Mouse (Mus musculus): Measurements from ENCODE around the gene Snai1.

The Snai1 gene

DNA sequence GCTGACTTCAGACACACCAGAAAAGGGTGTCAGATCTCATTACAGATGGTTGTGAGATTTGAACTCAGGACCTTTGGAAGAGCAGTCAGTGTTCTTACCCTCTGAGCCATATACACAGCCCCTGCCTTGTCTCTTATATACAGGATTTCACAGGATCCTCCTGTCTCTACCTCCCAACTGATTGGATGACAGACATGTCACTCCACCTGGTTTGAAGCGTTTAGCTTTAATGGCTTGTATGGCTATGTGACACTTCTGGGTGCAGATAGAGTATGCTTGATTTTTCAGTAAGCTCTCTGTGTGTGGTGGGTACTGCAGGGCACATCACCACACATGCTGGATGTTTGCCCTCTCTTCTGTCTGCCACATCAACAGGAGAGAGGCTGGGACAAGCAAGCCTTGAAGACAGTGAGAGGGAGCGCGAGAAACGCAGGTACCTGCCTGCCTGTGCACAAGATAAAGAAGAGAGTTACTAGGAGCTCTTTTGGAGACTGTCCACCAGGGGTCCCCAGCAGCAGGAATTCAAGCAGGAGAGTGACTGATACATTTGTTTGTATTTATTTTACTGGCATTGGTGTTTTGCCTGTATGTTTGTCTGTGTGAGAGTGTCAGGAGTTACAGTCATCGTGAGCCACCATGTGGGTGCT lies 18.3 kb upstream of the Snai1 start:
- peak; percentile 20 to 40 for DNase-seq

DNA sequence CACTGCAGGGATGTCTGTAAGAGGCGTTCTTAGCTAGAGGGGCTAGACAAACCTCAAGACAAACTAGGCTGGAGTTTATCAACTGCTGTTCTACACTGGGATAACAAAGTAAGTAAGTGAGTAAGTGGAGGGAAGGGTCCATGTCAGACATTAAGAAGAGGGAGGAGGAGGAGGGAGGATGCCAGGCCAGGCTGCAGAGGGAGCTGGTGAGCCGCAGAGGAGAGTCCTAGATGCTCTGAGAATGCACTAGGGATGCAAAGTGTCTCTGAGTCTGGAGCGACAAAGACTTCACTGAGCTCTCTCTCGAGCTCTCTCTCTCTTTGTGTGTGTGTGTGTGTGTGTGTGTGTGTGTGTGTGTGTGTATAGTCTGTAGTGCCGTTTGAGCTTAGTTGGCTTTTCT lies 9.7 kb upstream of the Snai1 start:
- peak; percentile 62 to 65 for DNase-seq

DNA sequence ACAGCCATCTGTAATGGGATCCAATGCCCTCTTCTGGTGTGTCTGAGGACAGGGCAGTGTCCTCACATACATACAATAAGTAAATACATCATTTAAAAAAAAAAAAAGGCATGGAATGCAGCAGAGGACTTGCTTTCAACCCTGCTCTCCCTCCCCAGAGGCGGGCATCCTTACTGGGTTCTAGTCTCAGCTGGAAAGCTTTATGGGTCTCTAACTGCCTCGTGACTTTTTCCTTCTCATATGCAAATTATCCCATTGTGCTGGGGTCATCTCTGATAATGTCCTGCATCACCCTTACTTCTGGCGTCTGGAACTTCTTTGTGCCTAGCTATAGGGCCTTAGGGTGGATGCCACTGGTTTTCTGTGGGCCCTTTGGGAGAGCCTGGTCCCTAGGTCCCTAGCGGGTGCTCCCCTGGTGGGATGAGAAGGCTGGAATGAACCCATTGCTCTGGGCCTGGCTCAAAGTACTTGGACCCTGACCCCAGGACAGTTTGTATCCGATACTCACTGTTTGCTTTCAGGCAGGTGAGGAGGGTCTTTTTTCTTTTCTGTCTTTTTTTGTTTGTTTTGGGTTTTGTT lies 8.0 kb upstream of the Snai1 start:
- DNase-seq, result no peak

DNA sequence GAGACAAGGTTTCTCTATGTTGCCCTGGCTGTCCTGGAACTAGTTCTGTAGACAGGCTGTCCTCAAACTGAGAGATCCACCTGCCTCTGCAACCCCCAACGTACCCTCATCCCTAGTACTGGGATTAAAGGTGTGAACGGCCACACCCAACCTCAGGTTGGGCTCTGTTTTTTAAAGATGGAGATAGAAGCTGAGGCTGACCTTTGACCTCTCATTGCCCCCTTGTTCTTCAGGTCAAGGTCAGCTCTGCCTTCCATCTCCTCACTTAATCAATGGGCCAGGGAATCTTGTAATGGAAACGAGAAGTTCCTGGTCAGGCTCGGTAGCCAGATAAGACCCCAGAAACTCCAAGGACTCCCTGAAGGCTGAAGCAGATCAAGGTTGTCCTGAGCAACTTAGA lies 7.5 kb upstream of the Snai1 start:
- no peak for DNase-seq

DNA sequence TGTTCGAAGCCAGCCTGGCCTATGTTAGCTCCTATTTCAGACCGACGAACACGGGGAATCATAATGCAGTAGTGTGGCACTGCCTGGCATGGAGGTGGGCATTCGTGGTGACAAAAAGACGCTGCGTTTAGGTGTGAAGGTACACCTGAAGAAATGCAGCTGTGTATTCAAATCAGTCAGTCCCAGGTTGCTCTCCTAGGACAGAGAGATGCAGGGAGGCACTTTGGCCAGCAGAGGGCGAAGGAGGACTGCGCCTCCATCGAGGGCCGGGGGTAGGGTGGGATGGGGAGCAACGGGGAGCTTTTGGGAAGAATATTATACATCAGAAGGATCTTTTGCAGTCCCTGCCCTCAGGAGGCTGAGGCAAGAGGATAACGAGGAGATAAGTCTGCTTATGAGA lies 5.9 kb upstream of the Snai1 start:
- DNase-seq, result peak; percentile 80 to 81

DNA sequence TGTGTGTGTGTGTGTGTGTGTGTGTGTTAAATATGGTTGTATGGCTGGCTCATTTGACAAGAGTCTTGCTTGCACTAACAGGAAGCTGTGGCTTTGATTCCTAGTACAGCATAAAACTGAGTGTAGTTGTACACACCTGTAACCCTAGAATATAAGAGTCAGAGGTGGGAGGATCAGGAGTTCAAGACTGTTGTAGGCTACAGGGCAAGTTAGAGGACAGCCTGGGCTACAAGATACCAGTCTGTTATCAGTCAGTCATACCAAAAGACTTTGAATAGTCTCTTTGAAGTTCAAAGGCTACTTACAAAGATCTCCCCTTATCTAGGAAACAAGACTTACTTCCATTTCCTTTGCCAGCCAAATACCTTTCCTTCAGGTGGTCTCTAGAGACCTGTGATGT lies 4.1 kb upstream of the Snai1 start:
- no peak for DNase-seq

DNA sequence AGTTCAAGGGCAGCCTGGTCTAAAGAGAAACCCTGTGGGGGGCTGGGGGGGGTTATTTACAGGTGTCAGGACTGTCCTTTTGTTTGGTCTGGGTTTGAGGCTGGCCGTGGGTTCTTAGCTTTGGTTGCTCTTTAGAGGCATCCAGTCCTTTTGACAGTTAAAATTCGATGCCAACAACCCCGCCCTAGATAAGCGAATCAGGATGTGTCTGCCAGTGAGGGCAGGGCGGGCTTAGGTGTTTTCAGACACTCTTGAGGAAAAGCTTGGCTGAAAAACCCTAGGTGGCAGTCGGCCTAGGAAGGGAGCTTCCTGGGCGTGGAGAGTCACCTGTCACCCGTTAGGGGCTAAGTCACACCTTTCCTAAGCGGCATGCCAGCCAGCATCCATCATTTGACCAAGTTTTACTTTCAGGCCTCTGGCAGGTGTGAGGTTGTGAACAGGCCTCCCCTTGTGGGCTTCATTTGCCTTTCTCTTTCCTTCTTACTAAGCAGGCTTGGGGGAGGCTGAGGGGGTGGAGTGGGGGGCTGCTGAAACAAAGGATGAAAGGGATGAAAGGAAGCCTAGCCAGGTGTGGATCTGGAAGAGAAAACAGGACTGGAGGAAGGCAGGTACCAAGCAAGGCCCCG lies 1.6 kb upstream of the Snai1 start:
- no peak for DNase-seq

DNA sequence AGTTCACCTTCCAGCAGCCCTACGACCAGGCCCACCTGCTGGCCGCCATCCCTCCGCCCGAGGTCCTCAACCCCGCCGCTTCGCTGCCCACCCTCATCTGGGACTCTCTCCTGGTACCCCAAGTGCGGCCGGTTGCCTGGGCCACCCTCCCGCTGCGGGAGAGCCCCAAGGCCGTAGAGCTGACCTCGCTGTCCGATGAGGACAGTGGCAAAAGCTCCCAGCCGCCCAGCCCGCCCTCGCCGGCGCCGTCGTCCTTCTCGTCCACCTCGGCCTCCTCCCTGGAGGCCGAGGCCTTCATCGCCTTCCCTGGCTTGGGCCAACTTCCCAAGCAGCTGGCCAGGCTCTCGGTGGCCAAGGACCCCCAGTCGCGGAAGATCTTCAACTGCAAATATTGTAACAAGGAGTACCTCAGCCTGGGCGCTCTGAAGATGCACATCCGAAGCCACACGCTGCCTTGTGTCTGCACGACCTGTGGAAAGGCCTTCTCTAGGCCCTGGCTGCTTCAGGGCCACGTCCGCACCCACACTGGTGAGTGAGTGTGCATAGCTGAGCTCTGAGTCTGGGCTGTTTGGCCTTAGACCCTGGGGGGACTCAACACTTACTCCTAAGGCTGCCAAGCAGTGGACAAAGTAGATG lies 794 bp downstream of the Snai1 start:
- peak; percentile 45 to 56 for DNase-seq

DNA sequence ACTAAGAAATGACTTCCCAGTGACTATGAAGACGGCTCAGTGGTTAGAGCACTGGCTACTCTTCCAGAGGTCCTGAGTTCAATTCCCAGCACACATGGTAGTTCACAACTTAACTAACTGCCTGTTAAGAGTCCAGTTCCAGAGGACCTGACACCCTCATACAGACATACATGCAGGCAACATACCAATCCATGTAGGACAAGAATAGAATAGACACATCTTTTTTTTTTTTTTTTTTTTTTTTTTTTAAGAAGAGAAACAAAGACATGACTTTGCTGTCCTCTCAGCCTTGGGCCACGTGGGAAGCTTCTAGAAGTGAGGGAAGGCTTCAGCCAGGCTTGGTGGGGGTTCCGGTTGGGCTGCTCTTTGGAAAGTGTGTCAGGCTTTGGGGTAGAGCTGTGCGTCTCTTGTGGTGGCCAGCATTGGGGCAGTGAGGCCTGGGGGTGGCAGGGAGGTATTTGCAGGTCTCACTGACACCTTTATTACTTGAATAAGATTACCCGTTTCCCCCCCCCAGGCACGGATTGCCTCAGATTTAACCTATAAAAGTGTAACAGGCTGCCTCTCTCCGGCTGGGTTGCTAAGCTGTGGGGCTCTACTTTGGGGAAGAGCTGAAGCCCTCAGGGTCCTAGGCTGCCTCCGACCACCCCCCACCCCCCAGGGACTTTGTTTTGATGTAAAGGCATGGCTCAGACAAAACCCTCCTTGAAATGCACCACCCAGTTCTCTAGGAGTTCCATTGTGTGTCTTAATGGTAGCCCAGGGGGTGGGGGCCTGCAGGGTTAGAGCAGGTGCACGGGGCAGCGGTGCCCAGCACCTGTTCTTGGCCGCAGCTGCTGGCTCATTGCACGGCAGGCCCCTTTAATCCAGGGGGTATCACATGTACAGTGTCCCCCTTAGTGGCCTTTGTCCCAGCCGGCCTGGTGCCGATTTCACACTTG lies 1.8 kb downstream of the Snai1 start:
- peak; percentile 17 to 50 for DNase-seq

DNA sequence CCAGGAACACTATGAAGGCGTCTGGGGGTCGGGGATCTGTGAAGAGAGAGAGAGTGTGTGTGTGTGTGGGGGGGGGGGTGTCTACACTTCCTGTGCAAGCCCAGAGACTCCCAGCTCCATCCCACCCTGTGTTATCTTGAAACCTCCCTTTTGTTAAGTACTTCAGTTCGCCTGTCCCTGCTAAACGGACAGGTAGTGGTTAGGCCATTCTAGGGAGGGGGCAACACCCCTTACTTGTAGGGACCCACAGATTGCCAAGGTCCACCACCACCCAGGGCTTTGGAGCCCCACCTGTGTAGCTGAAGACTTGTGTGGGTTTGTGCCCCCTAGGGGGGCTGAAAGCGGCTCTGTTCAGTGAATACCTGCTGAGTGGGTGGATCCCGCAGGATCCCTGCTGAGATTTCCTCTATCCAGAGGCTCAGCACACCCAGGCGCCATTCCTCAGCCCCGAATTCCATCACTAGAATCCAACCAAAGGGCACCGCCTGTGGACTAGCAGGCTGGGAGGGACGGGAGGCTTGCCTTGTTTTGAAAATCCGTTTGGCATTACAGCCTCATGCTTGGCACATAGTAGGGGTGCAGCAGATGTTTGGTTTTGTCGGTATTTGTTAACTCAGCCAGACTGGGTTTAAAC lies 2.6 kb downstream of the Snai1 start:
- peak; percentile 27 to 49 for DNase-seq

DNA sequence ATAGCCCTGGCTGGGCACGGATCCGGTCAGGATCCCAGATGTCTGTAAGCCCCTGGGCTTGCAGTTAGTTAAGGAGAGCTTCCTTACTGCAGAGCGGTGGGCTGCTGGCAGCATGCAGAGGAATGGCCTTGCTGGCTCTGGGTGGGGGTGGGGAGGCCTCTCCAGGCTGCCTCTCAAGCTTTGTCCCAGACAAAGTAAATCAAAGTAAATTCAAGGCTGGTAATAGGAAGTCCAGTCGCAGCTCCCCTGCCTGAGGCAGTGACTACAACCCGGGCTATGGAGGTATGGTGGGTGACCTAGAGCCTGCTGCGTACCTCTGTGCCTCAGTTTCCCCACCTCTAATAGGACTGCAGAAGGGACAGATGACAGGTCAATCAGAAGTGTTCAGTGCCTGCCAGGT lies 3.3 kb downstream of the Snai1 start:
- peak; percentile 33 to 35 for DNase-seq

DNA sequence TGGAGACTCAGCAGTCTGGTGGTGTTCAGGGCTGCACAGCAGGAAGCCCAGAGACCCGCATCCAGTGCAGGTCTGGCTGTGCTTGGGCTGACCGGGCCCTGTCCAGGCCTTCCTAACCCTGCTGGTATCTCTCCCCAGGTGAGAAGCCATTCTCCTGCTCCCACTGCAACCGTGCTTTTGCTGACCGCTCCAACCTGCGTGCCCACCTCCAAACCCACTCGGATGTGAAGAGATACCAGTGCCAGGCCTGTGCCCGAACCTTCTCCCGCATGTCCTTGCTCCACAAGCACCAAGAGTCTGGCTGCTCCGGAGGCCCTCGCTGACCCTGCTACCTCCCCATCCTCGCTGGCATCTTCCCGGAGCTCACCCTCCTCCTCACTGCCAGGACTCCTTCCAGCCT lies 3.8 kb downstream of the Snai1 start:
- DNase-seq, result peak in 1 of 2 experiments; percentile 23

DNA sequence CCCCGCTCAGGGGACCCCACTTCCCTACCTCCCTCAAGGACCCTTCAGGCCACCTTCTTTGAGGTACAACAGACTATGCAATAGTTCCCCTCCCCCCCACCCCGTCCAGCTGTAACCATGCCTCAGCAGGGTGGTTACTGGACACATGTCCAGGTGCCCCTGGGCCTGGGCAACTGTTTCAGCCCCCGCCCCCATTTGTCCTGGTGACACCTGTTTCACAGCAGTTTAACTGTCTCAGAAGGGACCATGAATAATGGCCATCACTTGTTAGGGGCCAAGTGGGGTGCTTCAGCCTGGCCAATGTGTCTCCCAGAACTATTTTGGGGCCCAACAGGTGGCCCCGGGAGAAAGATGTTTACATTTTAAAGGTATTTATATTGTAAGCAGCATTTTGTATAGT lies 4.4 kb downstream of the Snai1 start:
- DNase-seq, result no peak

DNA sequence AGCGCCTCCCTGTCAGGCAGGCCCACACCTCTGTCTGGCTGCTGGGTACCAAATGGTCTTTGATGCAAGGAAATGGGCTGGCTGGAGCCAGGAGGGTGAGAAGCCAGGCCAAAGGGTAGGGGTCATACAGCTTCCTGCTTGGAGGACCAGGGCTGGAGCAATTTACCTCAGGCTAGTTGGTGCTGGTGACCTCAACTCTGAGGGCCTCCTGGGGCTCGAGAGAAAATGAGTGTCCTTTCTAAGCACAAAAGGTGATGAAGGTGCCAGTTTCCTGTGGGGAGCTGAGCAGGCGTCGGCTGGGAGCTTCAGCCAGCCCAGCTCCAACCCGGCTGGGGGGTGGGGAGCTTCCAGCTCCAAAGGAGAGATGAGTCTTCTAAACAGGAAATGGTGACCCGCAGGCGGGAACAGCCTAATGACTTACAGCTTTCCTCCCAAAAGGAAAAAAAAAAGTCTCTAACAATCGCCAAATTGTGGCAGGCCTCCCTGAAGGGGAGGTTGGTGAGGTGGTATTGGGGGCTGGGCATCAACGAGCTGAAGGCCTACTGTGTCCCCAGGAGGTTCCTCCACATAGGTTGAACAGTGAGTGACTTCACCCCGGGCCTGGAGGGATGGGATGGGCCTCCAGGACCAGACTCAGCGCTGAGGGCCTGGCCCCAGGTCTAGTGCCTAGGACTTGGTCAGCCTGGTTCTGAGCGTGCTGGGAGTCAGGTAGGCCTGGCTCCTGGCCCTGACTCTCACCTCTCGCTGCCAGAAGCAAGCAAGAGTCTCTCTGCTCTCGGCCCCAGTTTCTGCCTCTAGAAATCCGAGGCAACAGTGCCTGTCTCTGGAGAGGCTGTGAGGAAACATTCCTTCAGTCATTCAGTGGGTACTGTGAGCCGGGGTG lies 5.4 kb downstream of the Snai1 start:
- DNase-seq, result peak; percentile 80 to 88

DNA sequence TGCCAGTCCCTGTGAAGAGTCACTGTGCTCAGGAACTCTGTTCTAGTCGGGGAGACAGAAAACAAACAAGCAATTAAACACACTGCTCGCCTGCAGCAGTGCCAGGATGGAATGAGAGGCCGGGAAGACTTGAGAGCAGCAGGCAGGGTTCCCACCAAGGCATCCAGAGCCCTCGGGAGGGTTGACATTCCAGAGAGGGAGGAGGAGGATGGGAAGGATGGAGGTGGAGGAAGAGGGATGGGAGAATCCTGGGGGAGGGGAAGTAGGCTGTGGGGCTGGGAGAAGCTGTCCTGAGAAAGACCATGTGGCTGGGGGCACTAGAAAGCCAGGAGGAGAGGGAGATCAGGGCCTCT lies 6.0 kb downstream of the Snai1 start:
- peak; percentile 55 to 73 for DNase-seq

DNA sequence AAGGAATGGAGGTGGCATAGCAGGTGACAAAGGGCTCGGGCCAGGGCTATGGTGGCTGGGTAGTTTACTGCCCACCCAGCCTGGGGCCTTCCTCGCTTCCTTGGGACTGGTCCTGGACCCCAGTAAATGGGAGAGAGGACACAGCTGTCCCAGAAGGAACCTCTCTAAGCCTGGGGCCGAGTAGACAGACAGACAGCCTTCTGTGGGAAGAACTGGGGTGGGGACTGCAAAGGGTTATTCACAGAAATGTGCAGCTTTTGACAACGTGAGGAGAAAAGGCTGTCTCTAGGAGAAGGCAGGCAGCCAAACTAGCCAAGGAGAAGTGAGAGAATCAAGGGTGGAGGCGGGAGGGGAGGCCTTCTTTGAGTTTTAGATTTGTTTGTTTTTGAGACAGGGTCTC lies 6.5 kb downstream of the Snai1 start:
- peak; percentile 73 to 78 for DNase-seq

DNA sequence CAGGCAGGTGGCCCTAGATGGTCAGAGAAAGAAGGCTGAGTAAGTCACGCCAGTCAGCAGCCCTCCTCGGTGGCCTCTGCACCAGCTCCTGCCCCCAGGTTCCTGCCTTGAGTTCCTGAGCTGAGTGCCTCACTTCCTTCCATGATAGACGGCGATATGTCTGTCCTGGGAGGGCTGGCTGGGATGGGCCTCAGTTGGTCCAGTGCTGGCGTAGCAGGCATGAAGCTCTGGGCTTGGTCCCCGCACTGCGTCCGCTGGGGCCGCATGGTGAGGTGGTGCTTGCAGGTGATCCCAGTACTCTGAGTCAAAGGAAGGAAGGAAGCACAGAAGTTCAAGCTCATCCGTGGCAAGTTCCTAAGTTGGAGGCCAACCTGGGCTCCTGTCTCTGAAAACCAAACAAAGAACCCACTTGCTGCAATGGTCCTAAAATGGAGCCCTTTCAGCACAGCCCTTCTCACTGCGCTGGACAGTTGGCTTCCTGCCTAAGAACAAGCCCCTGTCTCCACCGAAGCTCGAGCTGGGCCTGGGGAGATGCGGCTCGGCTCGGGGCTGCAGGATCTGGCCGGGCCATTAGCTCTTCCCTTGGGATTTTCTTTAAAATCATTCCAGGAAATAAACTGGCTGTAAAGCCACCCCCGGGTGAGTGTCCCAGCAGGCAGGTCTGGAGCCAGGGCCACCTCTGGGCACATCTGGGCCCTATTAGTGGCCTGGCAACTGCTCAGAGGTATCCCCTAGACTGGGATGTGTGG lies 8.6 kb downstream of the Snai1 start:
- peak; percentile 59 to 67 for DNase-seq

DNA sequence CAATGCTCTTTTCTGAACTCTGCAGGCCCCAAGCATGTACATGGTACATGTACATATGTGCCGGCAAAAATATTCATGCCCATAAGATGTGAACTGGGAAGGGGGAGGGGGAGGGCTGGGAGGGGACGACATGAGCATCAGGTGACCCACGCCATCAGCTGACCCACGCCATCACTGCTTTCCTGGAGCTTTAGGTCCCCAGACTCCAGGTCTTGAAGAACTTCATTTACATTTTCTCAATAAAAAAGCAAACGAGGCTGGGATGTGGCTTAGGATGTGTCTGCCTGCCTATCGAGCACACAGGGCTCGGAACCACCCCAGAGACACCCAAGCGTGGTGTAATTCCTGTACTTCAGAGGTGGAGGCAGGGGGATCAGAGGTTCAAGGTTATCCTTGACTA lies 9.4 kb downstream of the Snai1 start:
- no peak for DNase-seq

DNA sequence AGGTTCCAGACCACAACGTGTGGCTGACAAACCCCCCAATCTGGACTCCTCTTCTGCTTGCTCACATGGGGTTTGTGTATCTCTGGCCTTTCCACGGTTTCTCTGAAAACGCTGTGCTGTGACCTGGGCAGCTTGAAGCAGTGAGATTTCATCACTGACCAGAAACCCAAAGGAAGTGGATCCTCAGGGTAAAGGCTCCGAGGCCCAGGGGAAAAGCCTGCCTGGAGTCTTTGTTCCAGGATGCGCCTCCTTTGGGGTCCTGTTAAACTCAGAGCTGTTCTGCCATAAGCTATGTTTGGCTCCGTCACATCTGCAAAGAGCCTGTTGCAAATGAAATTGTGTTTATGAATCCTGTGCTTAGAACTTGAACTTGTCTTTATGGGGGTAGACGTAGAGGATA lies 11.0 kb downstream of the Snai1 start:
- no peak for DNase-seq

DNA sequence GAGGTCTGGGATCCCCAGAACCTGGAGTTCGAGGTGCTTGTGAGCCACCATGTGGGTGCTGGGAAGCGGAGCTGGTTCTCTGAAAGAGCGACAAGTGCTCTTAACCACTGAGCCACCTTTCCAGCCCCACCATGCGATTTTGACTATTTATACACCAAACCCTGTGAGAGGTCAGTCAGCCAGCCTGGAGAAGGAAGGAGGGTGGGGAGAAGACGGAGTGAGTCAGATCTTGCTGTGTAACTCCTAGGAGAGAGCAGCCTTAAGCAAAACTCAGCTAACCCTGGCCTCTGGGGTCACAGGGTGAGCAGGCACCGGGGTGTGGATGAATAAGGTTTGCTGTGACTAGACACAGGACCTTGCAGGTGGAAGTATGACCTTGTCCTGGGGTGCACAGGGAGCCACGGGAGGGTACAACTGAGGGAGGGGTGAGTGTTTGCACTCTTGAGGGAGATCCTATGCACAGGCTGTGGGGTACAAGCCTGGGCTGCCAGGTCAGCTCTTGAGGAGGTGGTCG lies 12.4 kb downstream of the Snai1 start:
- DNase-seq, result no peak

Measured in kidney, postnatal 4 days (tissue).